Mouse (Mus musculus): ENCODE measurements around the gene Cracr2b. TPM values are rescaled to one million over a fixed set of nuclear protein-coding genes. Genes with fewer than 3 reads are reported as not detected.

Gene Cracr2b
- polyA plus RNA-seq, 1 experiment = 14.9 TPM

- H3K27me3 ChIP-seq (ENCODE audit: control insufficient read depth, insufficient read depth, low read length) = peaks cover 2% of the 10 kb centered on the region; the same call in 1 of the 2 replicates
- no peak for DNase-seq
- H3K4me1 ChIP-seq (replicated peaks; ENCODE audit: control insufficient read depth, insufficient read depth, low read length) = peaks cover 28% of the 10 kb centered on the region
- H3K4me3 ChIP-seq (ENCODE audit: control insufficient read depth, insufficient read depth, low read length) = no peak overlapping the region
- H3K36me3 ChIP-seq (ENCODE audit: control insufficient read depth, insufficient read depth, low read length) = no peaks in the 10 kb centered on the region
- 50% methylated on average over 12 of the region's 12 CpGs for WGBS
- TF ChIP-seq POLR2A (IDR thresholded peaks at IDR 0.05; ENCODE audit: control insufficient read depth, extremely low read depth, insufficient read depth, low read length, poor library complexity) (no peak), CTCF (IDR thresholded peaks at IDR 0.05; ENCODE audit: borderline replicate concordance, control insufficient read depth, extremely low read depth, insufficient read depth, low read length, poor library complexity) (no peak)
- no peak overlapping the region for H3K27ac ChIP-seq (ENCODE audit: control insufficient read depth, insufficient read depth, low read length)
Observed at GRCm38 (mm10) chr7:141463824-141464602, 3.1 kb downstream of the Cracr2b start.

GRCm38 (mm10) chr7:141464603-141465201 lies 3.8 kb downstream of the Cracr2b start:
- Histone ChIP-seq H3K4me1 (replicated peaks; ENCODE audit: control insufficient read depth, insufficient read depth, low read length) (peaks cover 30% of the 10 kb centered on the region), H3K36me3 (ENCODE audit: control insufficient read depth, insufficient read depth, low read length) (no peaks in the 10 kb centered on the region), H3K4me3 (ENCODE audit: control insufficient read depth, insufficient read depth, low read length) (no peak overlapping the region), H3K27ac (ENCODE audit: control insufficient read depth, insufficient read depth, low read length) (no peak overlapping the region), H3K27me3 (ENCODE audit: control insufficient read depth, insufficient read depth, low read length) (peaks cover 2% of the 10 kb centered on the region; the same call in 1 of the 2 replicates)
- 11% methylated on average over 38 of the region's 38 CpGs for WGBS
- DNase-seq = no peak
- no peak for TF ChIP-seq POLR2A (IDR thresholded peaks at IDR 0.05; ENCODE audit: control insufficient read depth, extremely low read depth, insufficient read depth, low read length, poor library complexity)
- TF ChIP-seq CTCF (IDR thresholded peaks at IDR 0.05; ENCODE audit: borderline replicate concordance, control insufficient read depth, extremely low read depth, insufficient read depth, low read length, poor library complexity) = no peak

GRCm38 (mm10) chr7:141465388-141466044 lies 4.6 kb downstream of the Cracr2b start:
- H3K36me3 ChIP-seq (ENCODE audit: control insufficient read depth, insufficient read depth, low read length) = 0 out of 2 replicates have a peak, but pooled peaks cover 3% of the 10 kb centered on the region
- WGBS = 55% methylated on average over 10 of the region's 10 CpGs
- DNase-seq = no peak
- no peak overlapping the region for H3K4me3 ChIP-seq (ENCODE audit: control insufficient read depth, insufficient read depth, low read length)
- no peak for TF ChIP-seq CTCF (IDR thresholded peaks at IDR 0.05; ENCODE audit: borderline replicate concordance, control insufficient read depth, extremely low read depth, insufficient read depth, low read length, poor library complexity)
- no peak for TF ChIP-seq POLR2A (IDR thresholded peaks at IDR 0.05; ENCODE audit: control insufficient read depth, extremely low read depth, insufficient read depth, low read length, poor library complexity)
- H3K27ac ChIP-seq (ENCODE audit: control insufficient read depth, insufficient read depth, low read length) = no peak overlapping the region
- H3K27me3 ChIP-seq (ENCODE audit: control insufficient read depth, insufficient read depth, low read length) = peaks cover 2% of the 10 kb centered on the region; the same call in 1 of the 2 replicates
- H3K4me1 ChIP-seq (replicated peaks; ENCODE audit: control insufficient read depth, insufficient read depth, low read length) = peaks cover 30% of the 10 kb centered on the region

DNA sequence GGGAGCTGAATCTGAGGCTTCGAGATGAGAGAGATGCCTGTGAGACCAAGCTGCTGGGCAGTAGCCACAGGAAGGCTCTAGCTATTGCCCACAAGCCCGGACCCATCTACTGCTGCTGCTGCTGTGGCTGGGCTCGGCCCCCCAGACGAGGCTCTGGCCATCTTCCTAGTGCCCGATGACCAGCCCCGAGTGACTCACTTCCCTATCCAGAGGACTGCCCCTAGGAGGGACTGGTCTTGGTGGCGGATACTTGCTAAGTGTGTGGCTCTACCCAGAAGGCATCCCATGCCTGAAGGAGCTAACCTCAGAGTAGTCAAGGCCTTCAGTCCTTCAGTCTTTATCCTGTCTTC lies 5.1 kb downstream of the Cracr2b start:
- Histone ChIP-seq H3K27me3 (ENCODE audit: control insufficient read depth, insufficient read depth, low read length) (peaks cover 2% of the 10 kb centered on the region; the same call in 1 of the 2 replicates), H3K4me1 (replicated peaks; ENCODE audit: control insufficient read depth, insufficient read depth, low read length) (peaks cover 30% of the 10 kb centered on the region), H3K27ac (ENCODE audit: control insufficient read depth, insufficient read depth, low read length) (no peak overlapping the region), H3K4me3 (ENCODE audit: control insufficient read depth, insufficient read depth, low read length) (no peak overlapping the region), H3K36me3 (ENCODE audit: control insufficient read depth, insufficient read depth, low read length) (0 out of 2 replicates have a peak, but pooled peaks cover 3% of the 10 kb centered on the region)
- TF ChIP-seq CTCF (IDR thresholded peaks at IDR 0.05; ENCODE audit: borderline replicate concordance, control insufficient read depth, extremely low read depth, insufficient read depth, low read length, poor library complexity) (no peak), POLR2A (IDR thresholded peaks at IDR 0.05; ENCODE audit: control insufficient read depth, extremely low read depth, insufficient read depth, low read length, poor library complexity) (no peak)
- 80% methylated on average over 7 of the region's 7 CpGs for WGBS
- no peak for DNase-seq

DNA sequence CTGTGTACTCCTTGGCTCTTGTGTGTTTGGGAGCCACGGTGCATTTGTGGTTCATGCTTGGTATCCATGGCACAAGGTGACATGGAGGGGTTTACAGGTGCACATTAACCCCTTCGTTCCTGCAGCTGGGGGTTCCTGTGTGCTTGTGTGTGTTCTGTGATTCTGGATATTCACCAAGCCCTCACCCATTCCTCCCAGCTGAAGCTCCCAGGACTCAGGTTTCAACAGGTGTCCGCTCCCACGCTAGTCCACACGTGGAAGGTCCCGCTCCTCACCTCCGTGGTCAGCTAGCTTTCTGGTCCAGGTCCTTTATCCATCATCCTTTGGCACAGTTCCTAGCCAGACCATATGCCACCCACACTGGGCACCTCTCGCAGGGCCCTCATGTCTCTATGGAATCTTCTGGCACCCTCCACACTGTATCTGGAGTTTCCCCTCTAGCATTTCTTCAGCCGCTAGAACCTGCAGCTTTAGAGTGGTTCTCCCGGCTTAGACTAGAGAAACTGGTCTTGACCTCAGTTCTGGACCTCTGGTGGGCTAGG lies 5.8 kb downstream of the Cracr2b start:
- no peak overlapping the region for H3K27ac ChIP-seq (ENCODE audit: control insufficient read depth, insufficient read depth, low read length)
- peak overlapping the region; percentile 99; the same call in 1 of the 2 replicates for H3K4me3 ChIP-seq (ENCODE audit: control insufficient read depth, insufficient read depth, low read length)
- TF ChIP-seq POLR2A (IDR thresholded peaks at IDR 0.05; ENCODE audit: control insufficient read depth, extremely low read depth, insufficient read depth, low read length, poor library complexity) (no peak), CTCF (IDR thresholded peaks at IDR 0.05; ENCODE audit: borderline replicate concordance, control insufficient read depth, extremely low read depth, insufficient read depth, low read length, poor library complexity) (no peak)
- H3K36me3 ChIP-seq (ENCODE audit: control insufficient read depth, insufficient read depth, low read length) = 0 out of 2 replicates have a peak, but pooled peaks cover 3% of the 10 kb centered on the region
- 72% methylated on average over 10 of the region's 10 CpGs for WGBS
- H3K4me1 ChIP-seq (replicated peaks; ENCODE audit: control insufficient read depth, insufficient read depth, low read length) = peaks cover 28% of the 10 kb centered on the region
- peaks cover 2% of the 10 kb centered on the region; the same call in 1 of the 2 replicates for H3K27me3 ChIP-seq (ENCODE audit: control insufficient read depth, insufficient read depth, low read length)
- DNase-seq = no peak
